Mouse (Mus musculus) embryo, embryonic 11.5 days (tissue): ENCODE measurements around the gene Fastkd5.
"Not testable (repeated sequence)": the region's sequence is repeated elsewhere in the genome, so short reads cannot be mapped to it uniquely, and the experiment has no call there.

Source experiments
- DNase-seq: peaks from one replicate; pipeline ENCODE4 v3.0.0-alpha.2; 2012; ENCODE audit warnings: low read depth, low spot score

The Fastkd5 gene

GRCm38 (mm10) chr2:130577021-130577420 is 52.8 kb downstream of the Fastkd5 start:
- no peak for DNase-seq

GRCm38 (mm10) chr2:130576564-130576963 is 53.3 kb downstream of the Fastkd5 start:
- DNase-seq: not testable (repeated sequence)

- DNase-seq: no peak
These were observed 54.0 kb downstream of the Fastkd5 start, which contains the start of gene Oxt for GRCm38 (mm10) chr2:130575873-130576272. Gene Oxt, plus strand, starts transcription at chr2:130576173.

GRCm38 (mm10) chr2:130574960-130575359 is 54.9 kb downstream of the Fastkd5 start:
- DNase-seq: no peak

- no peak for DNase-seq
These were observed 59.9 kb downstream of the Fastkd5 start for GRCm38 (mm10) chr2:130569926-130570325.

- no peak for DNase-seq
These were observed 60.9 kb downstream of the Fastkd5 start for GRCm38 (mm10) chr2:130568921-130569320.

- DNase-seq: no peak
These were observed 64.8 kb downstream of the Fastkd5 start for GRCm38 (mm10) chr2:130564983-130565382.

GRCm38 (mm10) chr2:130564063-130564462 is 65.8 kb downstream of the Fastkd5 start:
- DNase-seq: no peak
